Mouse (Mus musculus) lung, postnatal 0 days (tissue): Measurements from ENCODE around the gene Thrap3. TPM values are rescaled to one million over a fixed set of nuclear protein-coding genes. Genes with fewer than 3 reads are reported as not detected.

Source experiments
- ATAC-seq: fragments of 200-750 bp; cut with Nextera tagmentation; 2 replicates; pipeline ENCODE4 v1.8.0; 2017; ENCODE audit warnings: moderate library complexity
- DNase-seq: peaks from one replicate; pipeline ENCODE4 v3.0.0-alpha.2; 2016; ENCODE audit warnings: low spot score
- H3K27ac ChIP-seq: fragments of 300-500 bp; sonication (generic); 2 replicates; pipeline ENCODE4 v1.5.1; 2014; ENCODE audit warnings: antibody characterized with exemption, mild to moderate bottlenecking, low read length, mixed read lengths
- H3K27me3 ChIP-seq: fragments of 300-500 bp; sonication (generic); replicated peaks from 2 replicates; pipeline ENCODE4 v1.6.1; 2014; ENCODE audit warnings: low read length, mixed read lengths; ENCODE audit not compliant: insufficient read depth
- H3K36me3 ChIP-seq: fragments of 300-500 bp; sonication (generic); 2 replicates; pipeline ENCODE4 v1.6.1; 2014; ENCODE audit warnings: low read length, mixed read lengths; ENCODE audit not compliant: insufficient read depth
- H3K4me1 ChIP-seq: fragments of 300-500 bp; sonication (generic); 2 replicates; pipeline ENCODE4 v1.6.1; 2014; ENCODE audit warnings: antibody characterized with exemption, low read depth, low read length, mixed read lengths; ENCODE audit not compliant: insufficient read depth
- H3K4me2 ChIP-seq: fragments of 300-500 bp; sonication (generic); replicated peaks from 2 replicates; pipeline ENCODE4 v1.6.1; 2014; ENCODE audit warnings: low read depth, mild to moderate bottlenecking, low read length, moderate library complexity, mixed read lengths
- H3K4me3 ChIP-seq: fragments of 300-500 bp; sonication (generic); 2 replicates; pipeline ENCODE4 v1.5.1; 2014; ENCODE audit warnings: low read depth, low read length
- H3K9ac ChIP-seq: fragments of 300-500 bp; sonication (generic); replicated peaks from 2 replicates; pipeline ENCODE4 v1.6.1; 2014; ENCODE audit warnings: low read depth, mild to moderate bottlenecking
- H3K9me3 ChIP-seq: fragments of 300-500 bp; sonication (generic); 2 replicates; pipeline ENCODE4 v1.6.1; 2016; ENCODE audit warnings: low read length, mixed read lengths
- CTCF ChIP-seq: IDR thresholded peaks from 2 replicates; pipeline ENCODE4 v1.5.1; 2016; ENCODE audit warnings: antibody characterized with exemption, mild to moderate bottlenecking
- EP300 ChIP-seq: IDR thresholded peaks from 2 replicates; pipeline ENCODE4 v1.6.1; 2016; ENCODE audit warnings: antibody characterized with exemption, mild to moderate bottlenecking, control low read depth
- WGBS: fragments of 180-500 bp; shearing (Covaris S2); extraction: QIAGEN DNeasy Blood & Tissue Kit; methylation state at CpG from one replicate; pipeline ENCODE4 v1.1.7; 2014; 5-methylcytosine and 5-hydroxymethylcytosine counted together
- polyA plus RNA-seq: library from polyadenylated mRNA; unstranded; fragments of >200 nt; fragmentation: Nextera tagmentation; extraction: Ambion mirVana; gene quantifications from 2 replicates; pipeline ENCODE4 v1.2.1, GENCODE M21; 2015

Thrap3 gene
- polyA plus RNA-seq, 1 experiment from 2014 or later = 98.6 TPM

DNA sequence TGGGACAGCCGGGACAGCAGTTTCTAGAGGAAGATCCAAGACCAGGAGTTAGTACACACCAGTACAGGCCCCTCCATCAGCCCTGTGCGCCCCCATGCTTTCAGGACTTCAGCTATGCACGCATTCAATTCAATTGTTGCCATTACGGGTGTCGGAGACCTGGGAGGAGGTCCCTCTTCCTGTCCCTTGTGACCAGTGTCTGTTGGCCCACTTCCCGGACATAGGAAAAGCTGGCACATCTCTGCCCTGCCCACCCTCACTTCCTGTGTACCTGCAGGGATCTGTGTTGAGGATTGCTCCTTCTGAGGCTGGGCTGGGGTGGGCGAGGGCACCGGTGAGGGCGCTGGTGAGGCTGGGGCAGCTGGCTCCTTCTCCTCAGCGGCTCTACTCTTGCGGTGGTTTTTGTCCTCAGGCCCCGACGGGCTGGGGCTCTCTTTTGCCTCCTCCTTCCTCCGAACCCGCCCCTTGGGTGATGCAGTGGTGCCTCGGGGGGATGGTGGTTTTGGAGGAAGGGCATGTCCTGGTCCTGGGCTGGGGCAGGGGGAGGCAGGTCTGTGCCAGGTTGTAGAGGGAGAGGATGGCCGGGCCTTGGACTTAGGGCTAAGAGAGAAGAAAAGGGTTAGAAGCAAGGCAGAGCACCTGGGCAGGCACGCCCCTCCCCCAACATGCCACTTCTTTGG is 32.1 kb upstream of the Thrap3 start:
- H3K4me3 ChIP-seq = no peak overlapping the region
- TF ChIP-seq CTCF (no peak), EP300 (peak; percentile 56)
- H3K27ac ChIP-seq = no peak overlapping the region
- no peaks in the 10 kb centered on the region for H3K9me3 ChIP-seq
- DNase-seq (peak; percentile 41), ATAC-seq (peak; percentile 64)
- H3K9ac ChIP-seq = no peak overlapping the region
- 65% methylated on average over 18 of the region's 18 CpGs for WGBS
- H3K36me3 ChIP-seq = peaks cover 64% of the 10 kb centered on the region
- no peaks in the 10 kb centered on the region for H3K27me3 ChIP-seq
- H3K4me2 ChIP-seq = no peak overlapping the region
- no peaks in the 10 kb centered on the region for H3K4me1 ChIP-seq

DNA sequence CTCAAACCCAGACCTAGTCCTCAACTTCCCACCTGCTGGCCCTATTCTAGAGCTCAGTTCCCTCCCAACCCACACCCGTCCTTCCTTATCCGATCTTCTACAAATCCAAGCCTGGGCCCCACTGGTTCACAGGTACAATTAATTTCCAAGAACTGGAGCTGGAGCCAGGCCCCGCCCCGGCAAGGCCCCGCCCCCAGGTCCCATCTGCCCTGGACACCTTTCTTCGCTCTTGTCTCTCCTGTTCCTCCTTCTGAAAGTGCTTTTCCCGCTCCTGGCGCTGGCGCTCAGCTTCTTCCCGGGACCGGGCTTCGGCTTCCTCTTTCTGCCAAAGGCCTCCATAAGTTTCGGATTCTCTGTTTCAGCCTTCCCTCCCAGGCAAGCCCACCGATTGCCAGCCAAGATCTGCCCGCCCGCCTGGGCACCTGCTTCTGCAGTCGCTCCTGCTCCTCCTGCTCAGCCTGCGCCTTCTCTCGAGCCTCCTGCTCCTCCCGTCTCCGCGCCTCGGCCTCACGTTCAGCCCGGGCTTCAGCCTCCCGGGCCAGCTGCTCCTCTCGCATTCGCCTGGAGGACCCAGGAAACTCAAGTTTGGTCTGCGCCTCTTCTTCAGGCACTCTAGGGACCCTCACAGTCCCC is 31.2 kb upstream of the Thrap3 start:
- H3K4me1 ChIP-seq = no peaks in the 10 kb centered on the region
- ATAC-seq = no peak

GRCm38 (mm10) chr4:126229900-126230299 is 27.3 kb upstream of the Thrap3 start:
- Histone ChIP-seq H3K9ac (no peak overlapping the region), H3K27ac (no peak overlapping the region), H3K9me3 (no peaks in the 10 kb centered on the region), H3K36me3 (peaks cover 31% of the 10 kb centered on the region), H3K4me2 (no peak overlapping the region), H3K27me3 (no peaks in the 10 kb centered on the region), H3K4me3 (no peak overlapping the region), H3K4me1 (0 out of 2 replicates have a peak, but pooled peaks cover 3% of the 10 kb centered on the region)
- TF ChIP-seq CTCF (no peak), EP300 (no peak)
- WGBS = 59% methylated on average over 7 of the region's 7 CpGs
- ATAC-seq (no peak), DNase-seq (no peak)

More for the DNA sequence above, 31.2 kb upstream of the Thrap3 start:
- Histone ChIP-seq H3K27me3 (no peaks in the 10 kb centered on the region), H3K27ac (no peak overlapping the region), H3K4me3 (no peak overlapping the region), H3K4me2 (no peak overlapping the region), H3K9me3 (no peaks in the 10 kb centered on the region), H3K36me3 (peaks cover 57% of the 10 kb centered on the region), H3K9ac (no peak overlapping the region)
- 92% methylated on average over 29 of the region's 29 CpGs for WGBS
- DNase-seq = no peak
- TF ChIP-seq CTCF = no peak
- no peak for TF ChIP-seq EP300

DNA sequence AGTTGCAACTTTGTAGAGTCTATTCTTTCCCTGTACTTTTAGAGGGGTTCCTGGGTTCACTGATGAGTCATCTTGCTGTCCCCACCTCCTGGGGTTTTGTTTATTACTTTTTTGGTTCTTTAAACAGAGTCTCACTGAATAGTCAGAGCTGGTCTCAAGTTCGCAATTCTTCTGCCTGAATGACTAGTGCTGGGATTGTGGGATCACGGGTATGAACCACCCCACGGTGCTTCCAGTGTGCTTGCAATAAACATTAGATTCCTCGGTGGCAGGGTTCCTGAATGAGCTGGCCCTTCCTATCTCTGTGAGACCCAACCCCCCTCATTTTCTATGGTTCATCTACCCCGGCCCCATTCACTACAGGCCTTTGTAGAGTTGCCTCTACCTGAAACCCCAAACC is 25.6 kb upstream of the Thrap3 start:
- Histone ChIP-seq H3K27me3 (no peaks in the 10 kb centered on the region), H3K36me3 (peaks cover 14% of the 10 kb centered on the region), H3K27ac (0 out of 2 replicates have a peak overlapping the region, but pooled peaks have one; percentile 3), H3K4me2 (no peak overlapping the region), H3K9me3 (no peaks in the 10 kb centered on the region), H3K9ac (no peak overlapping the region), H3K4me1 (0 out of 2 replicates have a peak, but pooled peaks cover 3% of the 10 kb centered on the region), H3K4me3 (no peak overlapping the region)
- ATAC-seq (no peak), DNase-seq (peak; percentile 21)
- TF ChIP-seq CTCF (no peak), EP300 (no peak)
- WGBS = 25% methylated on average over 5 of the region's 5 CpGs

- H3K4me1 ChIP-seq = 0 out of 2 replicates have a peak, but pooled peaks cover 3% of the 10 kb centered on the region
- H3K4me2 ChIP-seq = peak overlapping the region; percentile 60
- no peaks in the 10 kb centered on the region for H3K27me3 ChIP-seq
- peak; percentile 92 for DNase-seq
- 4% methylated on average over 18 of the region's 18 CpGs for WGBS
- peak overlapping the region; percentile 75; the same call in 1 of the 2 replicates for H3K27ac ChIP-seq
- peak overlapping the region; percentile 19; the same call in 1 of the 2 replicates for H3K9ac ChIP-seq
- H3K9me3 ChIP-seq = no peaks in the 10 kb centered on the region
- TF ChIP-seq EP300 = peak; percentile 57
- peak; percentile 96 for TF ChIP-seq CTCF
- peaks cover 6% of the 10 kb centered on the region; the same call in 1 of the 2 replicates for H3K36me3 ChIP-seq
- ATAC-seq = peak; percentile 91
- H3K4me3 ChIP-seq = peak overlapping the region; percentile 24
Observed at GRCm38 (mm10) chr4:126227077-126227761, 24.7 kb upstream of the Thrap3 start.

- ATAC-seq (no peak), DNase-seq (no peak)
- H3K27me3 ChIP-seq = no peaks in the 10 kb centered on the region
- no peaks in the 10 kb centered on the region for H3K9me3 ChIP-seq
- H3K4me2 ChIP-seq = peak overlapping the region; percentile 60; the same call in 1 of the 2 replicates
- H3K4me1 ChIP-seq = 0 out of 2 replicates have a peak, but pooled peaks cover 3% of the 10 kb centered on the region
- H3K9ac ChIP-seq = no peak overlapping the region
- no peak overlapping the region for H3K27ac ChIP-seq
- H3K4me3 ChIP-seq = no peak overlapping the region
- TF ChIP-seq EP300 (no peak), CTCF (no peak)
- H3K36me3 ChIP-seq = peaks cover 6% of the 10 kb centered on the region; the same call in 1 of the 2 replicates
- WGBS = 50% methylated on average over 12 of the region's 12 CpGs
Observed at GRCm38 (mm10) chr4:126226640-126227039, 24.1 kb upstream of the Thrap3 start.
